Mouse (Mus musculus) mesoderm, embryonic 11.5 days (tissue): ENCODE results near the gene Cdk5rap2.

Source experiments
- DNase-seq: peaks from one replicate; pipeline ENCODE4 v3.0.0-alpha.2; 2012; ENCODE audit warnings: low read depth, low spot score

Gene Cdk5rap2

GRCm38 (mm10) chr4:70261315-70261714 lies 148.9 kb downstream of the Cdk5rap2 start:
- DNase-seq = no peak

GRCm38 (mm10) chr4:70260419-70260807 lies 149.8 kb downstream of the Cdk5rap2 start:
- DNase-seq = no peak

- DNase-seq = no peak
Measured at GRCm38 (mm10) chr4:70259726-70260418, 150.4 kb downstream of the Cdk5rap2 start.

- DNase-seq = no peak
Measured at GRCm38 (mm10) chr4:70258826-70259225, 151.4 kb downstream of the Cdk5rap2 start.

GRCm38 (mm10) chr4:70258205-70258604 lies 152.0 kb downstream of the Cdk5rap2 start:
- no peak for DNase-seq

- DNase-seq = no peak
Measured at GRCm38 (mm10) chr4:70251782-70252181, 158.5 kb downstream of the Cdk5rap2 start.

GRCm38 (mm10) chr4:70245706-70246105 lies 164.5 kb downstream of the Cdk5rap2 start:
- no peak for DNase-seq

- DNase-seq = no peak
Measured at GRCm38 (mm10) chr4:70243561-70244120, 166.6 kb downstream of the Cdk5rap2 start.

- no peak for DNase-seq
Measured at GRCm38 (mm10) chr4:70239731-70240130, 170.5 kb downstream of the Cdk5rap2 start.

GRCm38 (mm10) chr4:70238862-70239261 lies 171.4 kb downstream of the Cdk5rap2 start:
- no peak for DNase-seq

GRCm38 (mm10) chr4:70232383-70232782 lies 177.9 kb downstream of the Cdk5rap2 start:
- DNase-seq = no peak

- DNase-seq = no peak
Measured at GRCm38 (mm10) chr4:70229874-70230273, 180.4 kb downstream of the Cdk5rap2 start.

GRCm38 (mm10) chr4:70228350-70228749 lies 181.9 kb downstream of the Cdk5rap2 start:
- DNase-seq = no peak

GRCm38 (mm10) chr4:70227667-70228066 lies 182.6 kb downstream of the Cdk5rap2 start:
- no peak for DNase-seq

GRCm38 (mm10) chr4:70224503-70224902 lies 185.7 kb downstream of the Cdk5rap2 start:
- DNase-seq = no peak

GRCm38 (mm10) chr4:70221878-70222277 lies 188.4 kb downstream of the Cdk5rap2 start:
- DNase-seq = no peak

- no peak for DNase-seq
Measured at GRCm38 (mm10) chr4:70221370-70221769, 188.9 kb downstream of the Cdk5rap2 start.

- no peak for DNase-seq
Measured at GRCm38 (mm10) chr4:70220277-70221180, 189.7 kb downstream of the Cdk5rap2 start.

- no peak for DNase-seq
Measured at GRCm38 (mm10) chr4:70219776-70220175, 190.5 kb downstream of the Cdk5rap2 start.

GRCm38 (mm10) chr4:70185971-70186370 lies 224.3 kb downstream of the Cdk5rap2 start:
- DNase-seq = no peak
